Mouse (Mus musculus) kidney, adult 11 months (tissue): ENCODE data around the gene Chd2.
"Not testable (repeated sequence)": the region's sequence is repeated elsewhere in the genome, so short reads cannot be mapped to it uniquely, and the experiment has no call there.

Experiments used
- DNase-seq: peaks from one replicate; pipeline ENCODE4 v3.0.0; 2022

Chd2 gene

GRCm38 (mm10) chr7:73541412-73542130 is at the start of gene Chd2:
Chd2 (minus strand) TSS chr7:73541830.
- peak; percentile 68 for DNase-seq

- no peak for DNase-seq
Observed at GRCm38 (mm10) chr7:73590757-73591156, 49.1 kb upstream of the Chd2 start.

- peak; percentile 54 for DNase-seq
Observed at GRCm38 (mm10) chr7:73589208-73589771, 47.7 kb upstream of the Chd2 start.

GRCm38 (mm10) chr7:73588351-73588906 is 46.8 kb upstream of the Chd2 start:
- DNase-seq, result peak; percentile 87

GRCm38 (mm10) chr7:73586717-73587116 is 45.1 kb upstream of the Chd2 start:
- no peak for DNase-seq

- DNase-seq, result no peak
Observed at GRCm38 (mm10) chr7:73586206-73586605, 44.6 kb upstream of the Chd2 start.

GRCm38 (mm10) chr7:73585114-73586032 is 43.7 kb upstream of the Chd2 start:
- DNase-seq, result no peak

GRCm38 (mm10) chr7:73584009-73584995 is 42.7 kb upstream of the Chd2 start:
- no peak for DNase-seq

GRCm38 (mm10) chr7:73583400-73583799 is 41.8 kb upstream of the Chd2 start:
- no peak for DNase-seq

GRCm38 (mm10) chr7:73581836-73582375 is 40.3 kb upstream of the Chd2 start:
- DNase-seq, result no peak

- DNase-seq, result no peak
Observed at GRCm38 (mm10) chr7:73579072-73579731, 37.6 kb upstream of the Chd2 start.

GRCm38 (mm10) chr7:73577888-73578421 is 36.3 kb upstream of the Chd2 start:
- no peak for DNase-seq

- DNase-seq, result peak; percentile 53
Observed at GRCm38 (mm10) chr7:73576101-73576936, 34.7 kb upstream of the Chd2 start.

- no peak for DNase-seq
Observed at GRCm38 (mm10) chr7:73575257-73575656, 33.6 kb upstream of the Chd2 start.

GRCm38 (mm10) chr7:73574673-73575072 is 33.0 kb upstream of the Chd2 start:
- DNase-seq, result not testable (repeated sequence)

- DNase-seq, result peak; percentile 0
Observed at GRCm38 (mm10) chr7:73572571-73572970, 30.9 kb upstream of the Chd2 start.

- DNase-seq, result peak; percentile 1
Observed at GRCm38 (mm10) chr7:73568801-73569403, 27.3 kb upstream of the Chd2 start.

GRCm38 (mm10) chr7:73567754-73568161 is 26.1 kb upstream of the Chd2 start:
- DNase-seq, result peak; percentile 36

- peak; percentile 76 for DNase-seq
Observed at GRCm38 (mm10) chr7:73564131-73564530, 22.5 kb upstream of the Chd2 start.
